Mouse (Mus musculus): ENCODE data around the gene Gramd2.

Gene Gramd2

DNA sequence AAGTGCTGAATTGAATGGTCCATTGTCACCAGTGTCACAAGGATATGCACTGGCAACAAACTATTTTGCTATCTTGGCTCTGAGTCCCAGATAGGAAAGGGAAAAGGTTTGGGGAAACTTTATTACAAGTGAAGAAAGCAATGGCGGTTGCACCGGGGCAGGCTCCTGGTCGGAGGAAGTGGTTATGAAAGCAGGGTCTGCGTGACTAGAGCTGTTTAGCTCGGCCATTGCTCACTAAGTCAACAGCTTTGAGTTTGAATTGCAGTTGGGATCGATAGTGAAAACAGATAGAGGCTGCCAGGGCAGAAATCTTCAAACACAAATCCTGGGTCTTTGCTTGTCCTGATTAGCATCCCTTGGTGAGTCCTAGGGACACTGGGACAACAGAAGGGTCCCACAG is 12.0 kb upstream of the Gramd2 start:
- in situ Hi-C loops (cut with MboI, MseI): no loop called here

DNA sequence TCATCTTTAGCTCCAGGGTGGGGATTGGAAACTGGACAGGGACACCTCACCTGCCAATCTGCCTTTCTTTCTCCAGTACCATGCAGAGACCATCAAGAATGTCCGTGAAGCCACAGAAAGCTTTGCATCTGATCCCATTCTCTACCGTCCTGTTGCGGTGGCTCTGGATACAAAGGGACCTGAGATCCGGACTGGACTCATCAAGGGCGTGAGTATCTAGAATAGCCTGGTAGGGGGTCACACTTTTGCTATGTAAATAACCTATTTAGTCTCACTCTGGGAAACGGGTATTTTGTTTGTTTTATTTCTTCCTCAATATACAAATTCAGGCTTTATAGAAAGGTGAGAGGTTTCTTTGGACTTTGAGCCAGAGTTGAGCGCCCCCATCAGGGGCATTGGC is 11.5 kb upstream of the Gramd2 start:
- in situ Hi-C loops (cut with MboI, MseI): no loop called here

DNA sequence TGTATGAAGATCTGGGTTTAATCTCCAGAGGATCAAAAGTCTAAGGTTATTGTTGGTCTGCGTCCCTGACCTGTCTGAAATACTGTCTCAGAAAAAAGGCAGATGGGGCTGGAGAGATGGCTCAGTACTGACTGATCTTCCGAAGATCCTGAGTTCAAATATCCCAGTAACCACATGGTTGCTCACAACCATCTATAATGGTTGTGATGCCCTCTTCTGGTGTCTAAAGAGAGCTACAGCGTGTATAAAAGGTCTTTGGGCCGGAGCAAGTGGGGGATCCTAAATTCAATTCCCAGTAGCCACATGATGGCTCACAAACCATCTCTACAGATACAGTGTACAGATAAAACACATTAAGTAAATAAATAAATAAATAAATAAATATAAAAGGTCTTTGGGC is 10.8 kb upstream of the Gramd2 start:
- in situ Hi-C loops (cut with MboI, MseI): no loop called here

DNA sequence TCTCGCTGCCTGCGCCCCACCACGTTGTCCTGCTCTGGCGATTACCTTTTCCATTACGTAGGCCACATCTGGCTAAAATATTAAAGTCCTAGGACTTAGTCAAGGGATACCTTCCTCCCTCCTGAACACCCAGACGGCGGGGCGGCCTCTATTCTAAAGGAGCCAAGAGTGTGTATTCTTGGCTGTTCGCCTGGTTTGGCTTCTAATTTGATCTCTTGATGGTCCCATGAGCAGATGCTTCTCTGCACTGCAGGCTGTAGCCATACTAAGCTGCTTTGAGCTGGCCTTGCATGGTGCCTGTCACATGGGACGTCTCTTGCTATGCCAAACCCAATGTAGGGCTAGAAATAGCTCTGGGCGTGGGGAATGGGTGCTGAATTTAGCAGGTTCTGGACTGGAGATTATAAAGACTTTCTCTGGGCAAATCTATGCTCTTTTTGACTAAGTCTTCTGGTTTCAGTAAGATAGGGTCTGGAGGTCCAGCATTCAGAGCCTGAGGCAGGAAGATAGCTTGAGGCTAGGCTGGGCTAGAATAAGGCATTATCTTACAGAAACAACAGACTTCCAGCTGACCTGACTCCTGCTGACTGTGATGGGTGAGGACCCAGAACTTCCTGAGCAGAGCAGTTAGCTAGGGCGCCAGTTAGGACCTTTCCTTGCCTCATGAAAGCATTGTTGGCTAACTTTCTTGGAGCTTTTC is 7.6 kb upstream of the Gramd2 start:
- in situ Hi-C loops (cut with MboI, MseI): no loop called here

DNA sequence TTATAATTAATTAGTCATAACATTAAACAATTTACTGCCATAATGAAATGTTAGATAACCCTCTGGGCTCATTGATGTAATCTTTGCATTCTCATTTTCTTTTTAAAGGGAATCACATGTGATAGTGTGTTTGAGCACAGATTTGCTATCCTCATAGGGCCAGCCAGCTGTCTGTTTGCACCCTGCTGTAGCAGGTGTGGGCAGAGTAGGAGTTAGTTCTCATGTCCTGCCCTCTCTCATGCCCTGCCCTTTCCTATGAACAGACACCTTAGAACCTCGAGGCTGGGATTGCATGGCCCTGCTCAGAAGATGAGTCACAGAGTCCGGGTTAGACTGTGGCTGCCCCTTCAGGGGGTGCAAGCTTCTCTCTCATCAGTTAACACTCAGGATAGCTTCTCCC is 6.5 kb upstream of the Gramd2 start:
- in situ Hi-C loops (cut with MboI, MseI): no loop called here

DNA sequence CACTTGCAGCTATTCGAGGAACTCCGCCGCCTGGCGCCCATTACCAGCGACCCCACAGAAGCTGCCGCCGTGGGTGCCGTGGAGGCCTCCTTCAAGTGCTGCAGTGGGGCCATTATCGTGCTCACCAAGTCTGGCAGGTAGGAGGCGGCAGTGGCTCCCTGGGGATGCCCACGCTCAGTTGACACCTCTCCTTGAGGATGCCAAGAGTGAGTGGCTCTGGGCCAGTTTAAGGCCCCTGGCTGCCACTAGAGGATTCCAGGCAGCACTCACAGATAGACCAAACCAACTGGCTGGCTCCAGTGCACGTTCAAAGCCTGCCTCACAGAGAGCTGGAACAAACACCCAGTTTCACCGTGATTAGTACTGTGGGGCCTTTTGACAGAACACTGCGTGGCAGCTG is 4.3 kb upstream of the Gramd2 start:
- in situ Hi-C loops (cut with MboI, MseI): no loop called here

DNA sequence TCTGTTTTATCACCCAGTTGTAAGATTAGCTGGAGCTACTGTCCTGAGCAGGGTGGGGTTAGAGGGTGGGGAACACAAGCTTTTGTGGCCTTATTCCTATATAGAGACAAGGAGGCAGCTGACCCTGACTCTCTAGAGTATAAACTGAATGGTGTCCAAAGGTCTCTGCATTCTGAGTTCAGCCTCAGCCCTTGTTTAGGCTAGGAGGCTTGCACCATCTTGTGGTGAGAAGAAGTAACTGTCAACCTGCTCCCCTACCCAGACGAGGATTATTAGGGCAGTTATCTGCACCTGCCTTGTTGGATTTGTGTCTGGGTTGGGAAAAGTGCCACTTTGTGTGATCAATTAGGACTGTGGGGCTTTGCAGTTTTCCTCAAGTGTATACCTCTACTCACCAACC is 1.6 kb upstream of the Gramd2 start:
- in situ Hi-C loops (cut with MboI, MseI): no loop called here

DNA sequence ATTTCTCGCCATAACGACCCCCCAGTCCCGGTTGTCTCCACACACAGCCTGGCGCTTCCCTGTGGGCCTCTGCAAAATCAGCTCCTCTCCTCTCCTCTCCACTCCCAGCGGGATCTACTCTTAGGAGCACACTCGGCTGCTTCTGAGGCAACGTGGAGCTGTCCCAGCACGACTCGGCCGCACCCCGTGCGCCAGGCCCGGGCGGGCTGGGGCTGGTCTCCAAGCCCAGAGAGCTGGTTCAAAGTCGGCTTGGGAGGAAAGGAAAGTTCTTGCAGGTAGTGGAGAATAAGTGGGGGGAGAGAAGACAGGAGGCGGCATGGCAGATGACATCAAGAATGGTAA is 561 bp downstream of the Gramd2 start:
- in situ Hi-C loops (cut with MboI, MseI): no loop called here

DNA sequence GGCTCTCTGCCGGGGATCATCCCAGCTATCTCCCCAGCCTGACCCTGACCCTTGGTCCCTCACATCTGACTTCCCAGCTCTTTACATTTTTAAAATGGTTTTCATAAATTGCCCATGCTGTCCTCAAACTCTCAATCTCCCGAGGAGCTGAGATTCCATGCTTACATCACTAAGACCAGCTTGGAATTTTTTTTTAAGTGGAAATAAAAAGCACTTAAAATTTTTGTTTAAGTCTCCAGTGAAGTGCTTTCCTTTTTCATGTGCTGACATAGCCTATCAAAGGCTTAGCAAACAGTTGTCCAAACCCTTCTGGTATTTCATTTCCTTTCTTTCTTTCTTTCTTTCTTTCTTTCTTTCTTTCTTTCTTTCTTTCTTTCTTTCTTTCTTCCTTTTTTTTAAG is 4.1 kb downstream of the Gramd2 start:
- in situ Hi-C loops (cut with MboI, MseI): no loop called here

DNA sequence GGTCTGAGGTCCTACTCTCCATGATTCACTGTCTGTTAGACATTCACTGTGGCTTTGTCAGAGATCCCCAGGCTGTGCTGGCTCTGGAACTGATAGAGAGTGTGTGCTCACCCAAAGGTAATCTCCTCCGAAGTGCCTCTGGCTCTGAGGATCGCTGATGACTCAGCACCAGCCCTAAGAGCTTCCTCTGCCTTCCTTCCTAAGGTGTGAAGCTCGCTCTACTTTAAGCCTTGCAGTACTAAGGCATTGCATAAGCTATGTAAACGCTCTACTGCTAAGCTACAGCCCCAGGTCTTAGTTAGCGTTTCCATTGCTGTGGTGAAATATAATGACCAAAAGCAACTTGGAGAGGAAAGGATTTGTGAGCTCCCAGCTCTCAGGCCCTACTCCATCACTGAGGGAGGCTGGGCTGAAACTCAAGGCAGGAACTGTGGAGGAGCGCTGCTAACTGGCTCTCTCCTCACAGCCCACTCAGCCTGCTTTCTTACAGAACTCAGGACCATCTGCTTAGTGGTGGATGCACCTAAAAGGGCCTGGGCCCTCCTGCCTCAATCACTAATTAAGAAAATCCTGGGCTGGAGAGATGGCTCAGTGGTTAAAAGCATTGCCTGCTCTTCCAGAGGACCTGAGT is 7.6 kb downstream of the Gramd2 start:
- in situ Hi-C loops (cut with MboI, MseI): no loop called here

DNA sequence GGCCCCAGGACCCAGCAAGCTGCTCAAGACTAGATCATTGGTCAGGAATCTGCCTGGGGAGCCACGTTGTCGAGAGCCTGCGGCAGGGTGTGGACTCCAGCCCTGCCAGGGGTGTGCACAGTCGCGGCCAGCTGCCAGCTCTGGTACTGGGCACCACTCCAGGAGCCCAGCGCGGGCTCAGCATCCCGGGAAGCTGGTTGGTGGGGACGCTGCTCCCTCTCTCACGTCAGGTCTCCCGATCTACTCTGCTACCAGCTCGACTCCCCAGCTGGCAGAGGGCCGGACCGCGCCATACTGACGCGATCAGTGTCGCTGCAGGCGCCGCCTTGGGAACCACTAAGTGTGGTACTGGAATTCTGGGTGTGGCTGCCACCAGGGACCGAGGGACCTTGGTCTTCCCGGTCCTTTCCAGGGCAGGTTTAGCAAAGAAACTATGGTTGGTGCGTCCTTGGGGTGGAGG is 11.7 kb downstream of the Gramd2 start:
- in situ Hi-C loops (cut with MboI, MseI): no loop called here

DNA sequence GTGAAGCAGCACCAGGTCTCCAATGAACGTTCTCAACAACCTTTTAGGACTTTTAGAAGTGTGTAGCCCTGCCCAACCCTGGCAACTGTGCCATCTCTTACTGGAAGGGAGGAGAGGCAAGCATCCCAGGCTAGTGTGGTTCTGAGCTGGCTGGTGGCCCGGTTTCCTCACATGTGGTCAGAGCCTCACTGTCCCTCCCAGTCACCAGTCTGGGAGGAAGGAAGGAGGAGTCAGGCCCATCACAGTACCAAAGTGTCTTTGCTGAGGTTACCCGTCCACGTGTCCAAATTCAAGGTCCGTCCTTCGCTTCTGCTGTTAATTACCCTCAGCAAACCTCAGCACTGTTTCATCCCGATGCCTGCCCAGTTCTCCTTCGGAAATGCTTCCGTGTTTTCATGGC is 12.2 kb downstream of the Gramd2 start:
- in situ Hi-C loops (cut with MboI, MseI): no loop called here

DNA sequence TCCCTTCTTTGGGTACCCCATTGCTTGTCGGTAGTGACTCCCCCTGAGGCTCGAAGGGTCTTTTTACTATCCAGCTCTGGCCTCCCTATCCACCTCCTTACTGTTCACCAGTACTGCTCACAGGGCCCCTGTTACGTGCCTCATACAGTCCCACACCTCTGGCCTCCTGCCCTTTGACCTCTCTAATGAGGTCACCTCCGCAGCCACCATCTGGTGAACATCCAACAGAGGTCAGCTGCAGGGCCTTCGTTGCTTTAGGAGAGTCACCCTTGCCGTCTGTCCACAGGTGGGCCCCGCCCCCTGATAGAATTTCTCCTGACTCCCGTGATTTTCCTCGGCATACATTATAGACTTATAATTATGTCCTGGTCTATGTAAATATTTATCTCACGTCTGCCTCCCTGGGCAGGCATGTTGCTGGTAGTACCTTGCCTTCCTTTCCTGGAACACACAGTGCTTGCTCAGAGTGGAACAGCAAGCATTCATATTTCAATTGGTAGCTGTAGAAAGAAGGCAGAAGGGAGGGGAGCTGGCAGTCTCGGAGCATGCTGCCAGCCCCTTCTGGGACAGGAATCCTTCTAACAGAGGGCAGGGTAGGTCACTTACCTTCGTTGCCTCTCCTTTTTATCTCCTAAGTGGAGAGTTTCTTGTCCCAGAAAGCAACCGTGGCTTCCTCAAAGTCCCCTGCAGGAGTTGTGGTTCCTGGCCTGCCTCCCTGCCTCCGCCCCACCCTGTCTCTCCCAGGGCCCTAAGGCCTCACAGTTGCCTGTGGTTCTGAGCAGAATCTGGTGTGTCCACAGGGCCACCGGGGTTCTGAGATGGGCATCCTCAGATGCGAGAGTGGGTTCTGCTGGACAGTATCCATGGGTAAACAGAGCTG is 14.9 kb downstream of the Gramd2 start:
- in situ Hi-C loops (cut with MboI, MseI): no loop called here

DNA sequence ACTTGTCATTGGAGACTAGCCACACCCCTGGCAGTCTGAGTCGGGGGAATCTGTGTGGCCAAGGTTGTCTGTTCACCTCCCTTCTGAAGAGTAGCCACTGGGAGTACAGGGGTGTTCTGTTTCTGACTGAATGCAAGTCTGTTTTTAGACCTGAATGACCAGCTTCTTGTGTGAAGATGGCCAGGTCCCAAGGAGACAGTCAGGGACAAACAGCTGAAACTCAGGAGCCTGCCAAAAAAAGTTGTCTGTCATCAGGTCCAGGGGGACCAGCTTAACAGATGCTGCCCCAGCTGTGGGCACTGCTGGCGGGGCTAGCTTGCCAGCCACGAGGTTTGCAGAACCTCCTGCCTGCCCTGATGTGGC is 15.5 kb downstream of the Gramd2 start:
- in situ Hi-C loops (cut with MboI, MseI): no loop called here

DNA sequence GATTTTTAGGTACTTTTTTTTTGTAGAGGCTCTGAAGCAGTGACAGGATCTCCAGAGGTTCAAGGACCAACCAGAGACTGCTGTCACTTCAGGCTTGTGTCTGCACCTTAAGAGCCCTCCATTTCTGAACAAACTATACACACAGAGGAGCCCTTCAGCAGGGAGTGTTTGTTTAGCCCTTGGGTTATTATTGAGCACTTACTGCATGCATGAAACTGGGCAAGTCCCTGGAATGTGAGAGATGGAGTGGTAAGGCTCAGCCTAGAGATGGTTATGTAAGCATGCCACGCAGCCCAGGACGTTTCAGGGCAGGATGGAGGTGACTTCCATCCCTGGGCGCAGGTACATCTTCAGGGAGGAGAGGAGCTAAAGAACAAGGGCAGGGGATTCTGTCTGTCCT is 16.4 kb downstream of the Gramd2 start:
- in situ Hi-C loops (cut with MboI, MseI): no loop called here

DNA sequence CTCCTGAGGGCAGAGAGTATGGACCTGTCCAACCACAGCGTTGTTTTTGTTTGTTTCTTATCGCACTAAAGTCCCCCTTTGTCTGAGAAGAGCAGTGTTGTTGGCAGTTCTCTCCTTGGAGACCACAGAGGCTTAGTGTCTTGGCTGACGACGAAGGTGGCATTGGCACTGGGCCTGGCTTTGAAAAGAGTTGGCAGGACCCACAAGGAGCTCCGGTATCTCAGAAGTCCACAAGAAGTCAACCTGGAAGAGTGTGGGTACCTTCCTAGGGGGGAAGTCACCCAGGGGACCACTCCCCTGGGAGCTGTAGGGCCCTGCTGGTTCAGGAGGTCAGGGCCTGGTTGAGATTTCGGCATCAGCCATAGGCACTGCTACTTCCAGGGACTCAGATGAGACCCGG is 21.1 kb downstream of the Gramd2 start:
- in situ Hi-C loops (cut with MboI, MseI): no loop called here

DNA sequence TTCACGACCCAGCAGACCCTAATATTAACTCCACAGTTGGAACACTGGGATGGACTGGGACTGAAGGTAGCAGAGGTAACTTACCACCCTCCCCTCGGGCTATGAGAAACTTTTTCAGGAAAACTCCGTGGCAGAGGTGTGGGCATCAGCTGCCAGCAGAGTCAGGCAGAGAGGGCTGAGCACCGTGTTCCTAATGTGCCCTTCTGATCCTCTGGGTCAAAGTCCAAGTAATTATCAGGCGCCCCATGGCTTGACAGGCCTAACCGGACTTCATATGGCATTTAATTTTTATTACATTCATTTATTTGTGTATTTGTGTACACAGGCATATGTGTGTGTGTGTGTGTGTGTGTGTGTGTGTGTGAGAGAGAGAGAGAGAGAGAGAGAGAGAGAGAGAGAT is 23.2 kb downstream of the Gramd2 start:
- in situ Hi-C loops (cut with MboI, MseI): no loop called here

DNA sequence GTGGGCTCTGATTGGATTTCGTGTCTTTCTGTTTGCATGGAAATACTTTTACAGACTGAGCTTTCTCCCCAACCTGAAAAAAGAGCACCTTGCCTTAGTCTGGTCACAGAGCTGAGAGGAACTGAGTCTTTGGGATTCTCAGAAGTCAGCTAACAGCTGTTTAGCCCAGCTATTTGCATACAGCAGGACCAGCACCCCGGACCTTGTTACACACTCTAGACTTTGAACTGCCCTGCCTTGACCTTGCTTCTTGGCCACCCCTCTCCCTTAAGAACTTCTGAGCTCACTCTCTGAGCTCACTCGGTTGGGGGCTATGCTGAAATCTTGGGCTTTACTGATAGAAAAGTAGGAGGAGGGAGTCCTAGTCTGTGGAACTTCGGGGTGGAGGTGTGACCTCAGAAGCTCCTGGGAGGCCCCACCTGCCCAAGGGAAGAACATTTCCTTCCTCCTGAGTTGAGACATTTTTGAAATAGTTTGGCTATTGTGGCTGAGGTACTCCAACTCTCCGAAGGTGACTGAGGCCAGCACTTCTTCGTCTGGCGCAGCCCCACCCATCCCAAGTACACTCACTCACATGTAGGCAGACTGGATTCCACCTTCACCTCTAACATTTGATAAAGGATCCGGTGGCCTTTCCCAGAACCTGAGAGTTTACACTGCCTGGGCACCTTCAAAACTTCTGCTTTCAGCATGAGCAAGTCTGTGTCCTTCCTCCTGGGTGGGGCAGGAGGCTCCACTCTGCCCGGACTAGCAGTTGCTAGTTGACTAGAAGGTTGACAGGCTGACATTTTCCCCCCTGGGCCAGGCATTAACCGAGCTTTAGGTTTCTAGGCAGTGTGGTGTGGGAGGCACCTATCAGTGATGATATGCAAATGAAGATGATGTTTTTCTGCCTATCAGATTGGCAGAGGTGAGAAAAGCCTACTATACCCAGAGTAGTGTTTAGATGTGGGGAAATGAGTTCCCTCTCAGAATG is 27.2 kb downstream of the Gramd2 start:
- in situ Hi-C loops (cut with MboI, MseI): no loop called here

DNA sequence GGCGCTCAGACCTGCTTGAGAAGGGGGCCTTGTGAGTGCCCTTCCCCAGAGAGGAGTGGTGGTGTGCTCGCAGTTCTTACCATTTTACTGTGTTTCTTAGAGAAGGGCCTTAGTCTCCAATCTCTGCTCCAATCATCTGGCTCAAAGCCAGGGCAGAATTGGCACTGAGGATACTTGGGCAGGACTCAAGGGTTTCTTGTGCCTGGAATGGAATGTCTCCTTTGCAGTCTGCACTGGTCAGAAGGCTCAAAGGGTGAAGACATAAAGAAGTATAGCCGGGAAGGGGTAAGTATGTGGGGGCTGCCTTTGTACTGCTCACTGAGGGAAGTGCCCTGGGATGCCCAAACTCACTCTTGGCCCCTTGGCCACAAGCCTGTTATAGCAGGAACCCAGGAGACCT is 29.3 kb downstream of the Gramd2 start:
- in situ Hi-C loops (cut with MboI, MseI): no loop called here

DNA sequence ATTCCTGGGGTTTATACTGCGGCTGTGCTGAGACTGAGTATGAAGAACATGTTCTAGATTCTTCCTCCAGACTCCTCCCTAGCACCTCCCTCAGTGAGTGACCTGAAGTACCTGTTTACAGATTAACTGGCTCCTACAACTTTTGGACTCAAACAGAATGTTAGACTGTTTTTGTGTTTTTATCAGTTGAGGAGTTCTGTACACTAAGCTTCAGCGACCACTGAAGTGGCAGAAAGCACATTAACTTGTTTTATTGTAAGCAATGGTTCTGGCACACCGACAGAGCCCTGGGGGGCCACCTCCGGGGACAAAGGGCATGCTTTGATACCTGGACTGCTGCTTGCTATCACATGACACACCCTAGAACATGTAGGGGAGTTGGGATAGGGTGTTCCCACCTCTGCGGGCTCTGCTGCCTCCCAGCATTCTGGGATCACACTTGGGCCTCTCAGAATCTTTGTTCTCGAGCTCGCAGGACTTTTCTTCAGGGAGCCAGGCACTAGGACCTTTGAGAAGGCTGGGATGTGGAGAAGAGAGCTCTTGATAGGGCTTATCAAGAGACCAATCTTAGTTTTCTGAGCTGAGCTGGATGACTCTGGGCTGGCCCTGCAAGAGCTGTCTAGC is 36.4 kb downstream of the Gramd2 start:
- in situ Hi-C loops (cut with MboI, MseI): no loop called here

DNA sequence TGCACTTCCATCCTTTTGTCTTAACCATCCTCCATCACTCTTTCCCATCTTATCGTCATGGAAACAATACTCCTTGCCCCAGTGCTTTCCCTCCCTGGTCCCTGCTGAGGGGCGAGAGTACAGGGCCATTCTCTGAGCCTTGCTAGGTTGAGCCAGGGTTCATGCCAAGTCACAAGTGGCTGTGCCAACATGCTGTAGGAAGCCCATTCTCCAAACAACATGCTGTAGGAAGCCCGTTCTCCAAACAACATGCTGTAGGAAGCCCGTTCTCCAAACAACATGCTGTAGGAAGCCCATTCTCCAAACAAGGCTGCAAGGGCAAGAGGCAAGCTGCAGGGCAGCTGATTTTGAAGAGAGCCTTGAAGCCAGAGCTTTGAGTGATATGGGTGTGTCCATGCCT is 38.3 kb downstream of the Gramd2 start:
- in situ Hi-C loops (cut with MboI, MseI): no loop called here

All from regulatory T cell (primary cell).